Mouse (Mus musculus) heart, embryonic 10.5 days (tissue): ENCODE data around the gene Nudt16l1. TPM values are rescaled to one million over a fixed set of nuclear protein-coding genes. Genes with fewer than 3 reads are reported as not detected.
A peak's percentile ranks its signal among the peaks of the same experiment; 100 is the strongest.

Experiments used
- DNase-seq: peaks from one replicate; pipeline ENCODE4 v3.0.0-alpha.2; 2017; ENCODE audit warnings: low spot score
- H3K27ac ChIP-seq: fragments of 300-500 bp; sonication (generic); 2 replicates; pipeline ENCODE4 v1.5.1; 2016; ENCODE audit warnings: mild to moderate bottlenecking
- H3K27me3 ChIP-seq: fragments of 300-500 bp; sonication (generic); 2 replicates; pipeline ENCODE4 v1.6.1; 2016; ENCODE audit warnings: mild to moderate bottlenecking; ENCODE audit not compliant: poor library complexity, insufficient read depth, severe bottlenecking
- H3K36me3 ChIP-seq: fragments of 300-500 bp; sonication (generic); 2 replicates; pipeline ENCODE4 v1.6.1; 2016; ENCODE audit warnings: mild to moderate bottlenecking, moderate library complexity
- H3K4me1 ChIP-seq: fragments of 300-500 bp; sonication (generic); 2 replicates; pipeline ENCODE4 v1.6.1; 2016; ENCODE audit warnings: mild to moderate bottlenecking
- H3K4me3 ChIP-seq: fragments of 300-500 bp; sonication (generic); 2 replicates; pipeline ENCODE4 v1.5.1; 2016; ENCODE audit warnings: mild to moderate bottlenecking, moderate library complexity
- H3K9me3 ChIP-seq: fragments of 300-500 bp; sonication (generic); 2 replicates; pipeline ENCODE4 v1.6.1; 2016; ENCODE audit warnings: mild to moderate bottlenecking, moderate library complexity
- WGBS: fragments of 180-500 bp; shearing (Covaris S2); methylation state at CpG from one replicate; pipeline ENCODE4 v1.1.7; 2016; 5-methylcytosine and 5-hydroxymethylcytosine counted together
- polyA plus RNA-seq: library from polyadenylated mRNA; unstranded; fragments of >200 nt; fragmentation: Nextera tagmentation; extraction: Ambion mirVana; gene quantifications from 2 replicates; pipeline ENCODE4 v1.2.1, GENCODE M21; 2016

Gene Nudt16l1
- polyA plus RNA-seq: 111 and 125 TPM in 2 replicates

DNA sequence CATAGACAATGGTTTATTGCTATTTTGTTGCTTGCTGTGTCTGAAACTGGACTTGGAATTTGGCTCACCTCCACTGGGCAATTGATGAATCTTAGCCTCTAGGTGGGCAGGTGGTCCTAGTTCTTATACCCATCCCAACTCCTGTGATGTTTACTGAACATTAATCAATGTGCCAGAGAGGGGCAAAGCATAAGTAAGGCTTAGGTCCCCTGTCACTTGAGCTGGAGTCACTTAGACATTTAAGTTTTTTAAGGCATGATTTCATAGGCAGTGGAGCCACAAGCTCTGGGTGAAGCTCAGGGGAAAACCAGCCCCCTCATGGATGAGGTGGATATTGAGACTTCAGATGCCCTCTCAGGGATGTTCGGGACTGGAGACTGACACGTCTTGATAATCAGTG is at the start of gene Nudt16l1:
Nudt16l1 (plus strand) TSS at position 301 of the 400 bp plus-strand sequence.
- 4% methylated on average over 2 of the region's 2 CpGs for WGBS

GRCm38 (mm10) chr16:4890201-4890709 is 48.3 kb upstream of the Nudt16l1 start:
- no peak for DNase-seq
- WGBS: 31% methylated on average over 4 of the region's 4 CpGs
- peaks cover 45% of the 10 kb centered on the region for H3K4me1 ChIP-seq

More for the DNA sequence above, at the start of gene Nudt16l1:
- Histone ChIP-seq H3K36me3 (peaks cover 80% of the 10 kb centered on the region), H3K27ac (peak within 1 kb of the TSS; percentile 92), H3K4me1 (peaks cover 10% of the 10 kb centered on the region), H3K9me3 (no peaks in the 10 kb centered on the region), H3K27me3 (no peaks in the 10 kb centered on the region), H3K4me3 (peak within 1 kb of the TSS; percentile 88)
- DNase-seq: no peak

DNA sequence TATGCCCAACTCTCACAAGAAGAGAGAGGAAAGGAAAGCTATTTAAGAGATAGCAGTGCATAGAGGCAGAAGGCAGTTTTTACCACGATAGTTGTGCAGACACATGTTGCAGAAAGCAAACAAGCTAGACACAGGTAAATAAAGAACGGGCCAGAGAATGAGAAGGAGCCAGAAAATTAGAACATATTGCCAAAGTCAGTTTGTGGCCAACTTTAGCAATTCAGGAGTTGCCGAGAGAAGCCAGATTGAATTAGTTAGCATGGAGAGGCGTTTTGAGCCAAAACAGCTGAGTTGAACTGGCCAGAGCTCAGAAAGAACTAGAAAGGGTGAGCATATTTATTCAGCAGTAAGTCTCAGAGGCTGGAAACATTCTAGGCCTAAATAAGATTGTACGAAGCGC is 46.4 kb upstream of the Nudt16l1 start:
- no peak for DNase-seq
- Histone ChIP-seq H3K4me3 (no peak overlapping the region), H3K4me1 (peaks cover 55% of the 10 kb centered on the region), H3K27me3 (no peaks in the 10 kb centered on the region), H3K9me3 (no peaks in the 10 kb centered on the region), H3K36me3 (peaks cover 12% of the 10 kb centered on the region), H3K27ac (no peak overlapping the region)
- 85% methylated on average over 6 of the region's 6 CpGs for WGBS

More at GRCm38 (mm10) chr16:4890201-4890709, 48.3 kb upstream of the Nudt16l1 start:
- Histone ChIP-seq H3K27me3 (no peaks in the 10 kb centered on the region), H3K27ac (peak overlapping the region; percentile 72), H3K9me3 (no peaks in the 10 kb centered on the region), H3K36me3 (peaks cover 12% of the 10 kb centered on the region), H3K4me3 (no peak overlapping the region; the same call in 1 of the 2 replicates)

- Histone ChIP-seq H3K36me3 (peaks cover 12% of the 10 kb centered on the region), H3K4me3 (no peak overlapping the region), H3K27me3 (no peaks in the 10 kb centered on the region), H3K9me3 (no peaks in the 10 kb centered on the region), H3K27ac (peak overlapping the region; percentile 12; the same call in 1 of the 2 replicates), H3K4me1 (peaks cover 50% of the 10 kb centered on the region)
- WGBS: 66% methylated on average over 7 of the region's 7 CpGs
- DNase-seq: no peak
These were observed 44.2 kb upstream of the Nudt16l1 start for GRCm38 (mm10) chr16:4894201-4894908.

DNA sequence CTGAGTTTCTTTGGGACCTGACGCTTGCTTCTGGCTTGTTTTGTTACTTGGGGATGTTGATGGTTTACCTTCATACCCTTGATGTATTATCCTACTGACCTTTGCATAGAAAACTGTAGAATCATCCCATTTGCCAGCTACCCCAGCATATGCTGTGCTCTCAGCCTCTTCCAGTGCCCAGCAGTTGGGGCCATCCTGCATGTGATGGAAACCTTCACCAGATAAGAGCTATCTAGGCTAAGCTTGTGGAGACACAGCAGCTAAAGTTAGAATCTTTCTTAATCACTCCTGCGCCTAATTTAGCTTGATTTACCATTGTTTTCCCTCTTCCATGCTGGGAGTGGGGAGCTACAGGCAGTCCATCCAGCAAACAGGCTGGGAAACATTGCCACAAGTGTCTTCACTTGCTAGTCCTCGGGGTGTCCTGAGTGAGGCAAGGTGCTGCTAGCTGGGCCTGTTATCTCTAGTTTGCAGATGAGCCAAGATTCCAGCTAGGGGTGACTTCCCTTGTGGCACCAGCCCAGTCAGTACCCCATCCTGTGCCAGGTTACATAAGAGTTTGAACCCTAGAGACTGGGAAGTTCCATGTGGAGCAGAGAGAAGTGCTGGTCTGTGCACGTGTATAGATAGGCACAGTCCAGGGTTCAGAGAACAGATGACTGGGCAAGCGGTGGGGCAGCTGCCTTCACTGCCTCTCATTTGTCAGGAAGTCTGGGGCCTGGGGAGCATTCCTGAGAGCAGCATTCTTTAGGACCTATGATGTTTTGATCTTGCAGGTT is 42.1 kb upstream of the Nudt16l1 start:
- Histone ChIP-seq H3K9me3 (no peaks in the 10 kb centered on the region), H3K27ac (peak overlapping the region; percentile 60), H3K36me3 (peaks cover 5% of the 10 kb centered on the region; the same call in 1 of the 2 replicates), H3K27me3 (no peaks in the 10 kb centered on the region), H3K4me3 (0 out of 2 replicates have a peak overlapping the region, but pooled peaks have one; percentile 1), H3K4me1 (peaks cover 36% of the 10 kb centered on the region)
- WGBS: 26% methylated on average over 5 of the region's 5 CpGs
- no peak for DNase-seq

DNA sequence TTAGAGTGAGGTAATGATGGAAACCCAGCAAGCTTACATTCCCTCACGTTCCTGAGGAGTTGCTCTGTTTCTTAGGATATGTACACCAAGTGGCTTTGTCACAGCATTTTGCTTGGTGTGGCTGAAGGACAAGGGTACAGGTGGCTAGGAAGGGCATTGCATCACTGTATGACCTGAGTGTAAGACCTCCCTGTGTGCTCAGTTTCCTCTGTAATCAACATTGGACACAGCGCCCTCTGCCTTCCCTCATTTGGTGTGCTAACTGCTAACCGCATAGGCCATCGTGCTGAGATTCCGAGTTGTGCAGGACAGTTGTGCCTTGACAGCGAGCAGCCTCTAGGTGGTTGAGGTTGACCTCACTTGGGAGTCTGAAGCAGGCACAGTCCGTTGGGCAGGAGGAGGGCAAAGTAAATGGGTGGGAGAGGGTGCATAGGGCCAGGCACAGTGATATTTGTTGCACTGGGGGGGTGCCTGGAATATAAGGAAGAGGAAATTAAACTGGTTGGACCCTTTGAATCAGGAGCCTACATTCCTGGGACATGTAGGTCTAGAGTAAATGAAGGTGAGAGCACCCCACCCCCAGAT is 41.3 kb upstream of the Nudt16l1 start:
- peaks cover 4% of the 10 kb centered on the region; the same call in 1 of the 2 replicates for H3K36me3 ChIP-seq
- no peak for DNase-seq
- H3K4me1 ChIP-seq: peaks cover 35% of the 10 kb centered on the region
- H3K9me3 ChIP-seq: no peaks in the 10 kb centered on the region
- peak overlapping the region; percentile 60 for H3K27ac ChIP-seq
- no peaks in the 10 kb centered on the region for H3K27me3 ChIP-seq
- 47% methylated on average over 7 of the region's 7 CpGs for WGBS
- H3K4me3 ChIP-seq: 0 out of 2 replicates have a peak overlapping the region, but pooled peaks have one; percentile 1

DNA sequence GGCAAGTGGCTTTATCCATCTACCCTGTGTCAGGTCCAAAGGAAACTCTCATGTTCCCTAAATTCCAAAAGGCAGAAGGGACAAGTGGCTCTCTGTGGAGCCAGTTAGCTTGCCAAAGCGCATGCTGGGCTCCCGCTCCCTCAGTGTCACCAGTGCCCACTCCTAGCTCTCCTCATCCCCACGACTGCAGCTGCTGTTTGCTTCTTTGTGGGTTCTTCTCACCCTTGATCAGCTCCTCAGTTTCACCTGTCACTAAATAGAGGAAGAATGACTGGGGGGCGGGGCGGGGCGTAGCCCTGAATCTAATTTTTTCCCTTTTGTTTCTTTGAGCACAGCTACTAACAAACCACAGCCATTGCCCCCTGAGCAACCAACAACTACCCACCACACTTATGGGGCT is 39.7 kb upstream of the Nudt16l1 start:
- H3K4me1 ChIP-seq: peaks cover 41% of the 10 kb centered on the region
- 91% methylated on average over 6 of the region's 6 CpGs for WGBS
- no peaks in the 10 kb centered on the region for H3K27me3 ChIP-seq
- peaks cover 3% of the 10 kb centered on the region; the same call in 1 of the 2 replicates for H3K36me3 ChIP-seq
- no peak overlapping the region for H3K27ac ChIP-seq
- H3K4me3 ChIP-seq: no peak overlapping the region
- no peaks in the 10 kb centered on the region for H3K9me3 ChIP-seq
- no peak for DNase-seq

GRCm38 (mm10) chr16:4899711-4900110 is 38.9 kb upstream of the Nudt16l1 start:
- H3K9me3 ChIP-seq: no peaks in the 10 kb centered on the region
- H3K36me3 ChIP-seq: peaks cover 3% of the 10 kb centered on the region; the same call in 1 of the 2 replicates
- no peak overlapping the region for H3K27ac ChIP-seq
- no peaks in the 10 kb centered on the region for H3K27me3 ChIP-seq
- 79% methylated on average over 2 of the region's 2 CpGs for WGBS
- H3K4me3 ChIP-seq: no peak overlapping the region
- DNase-seq: no peak
- peaks cover 37% of the 10 kb centered on the region for H3K4me1 ChIP-seq

DNA sequence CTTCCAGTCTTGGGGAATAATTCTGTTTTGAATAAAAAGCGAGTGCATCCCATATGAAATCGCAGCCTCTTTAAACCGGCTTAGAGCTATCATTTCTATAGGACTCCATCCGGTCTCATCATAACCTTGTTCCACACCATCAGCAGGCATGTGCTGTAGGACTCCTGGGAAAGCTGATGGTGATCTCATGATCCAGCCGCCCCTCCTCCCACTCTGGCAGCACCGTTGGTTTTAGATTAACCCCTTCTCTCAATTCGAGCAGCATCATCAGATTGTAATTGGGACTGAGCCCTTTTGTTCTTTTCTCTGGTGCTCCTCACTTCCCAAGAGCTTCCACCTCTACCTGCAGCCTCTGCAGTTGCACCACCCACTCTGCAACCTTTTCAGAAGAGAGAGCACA is 37.4 kb upstream of the Nudt16l1 start:
- no peak overlapping the region for H3K27ac ChIP-seq
- DNase-seq: no peak
- no peaks in the 10 kb centered on the region for H3K27me3 ChIP-seq
- H3K4me1 ChIP-seq: peaks cover 37% of the 10 kb centered on the region
- peaks cover 3% of the 10 kb centered on the region; the same call in 1 of the 2 replicates for H3K36me3 ChIP-seq
- no peaks in the 10 kb centered on the region for H3K9me3 ChIP-seq
- H3K4me3 ChIP-seq: no peak overlapping the region
- WGBS: 67% methylated on average over 7 of the region's 7 CpGs

- H3K27ac ChIP-seq: no peak overlapping the region
- no peak for DNase-seq
- 93% methylated on average over 2 of the region's 2 CpGs for WGBS
- peaks cover 10% of the 10 kb centered on the region for H3K36me3 ChIP-seq
- H3K27me3 ChIP-seq: no peaks in the 10 kb centered on the region
- no peaks in the 10 kb centered on the region for H3K9me3 ChIP-seq
- H3K4me3 ChIP-seq: no peak overlapping the region
- peaks cover 25% of the 10 kb centered on the region for H3K4me1 ChIP-seq
These were observed 36.2 kb upstream of the Nudt16l1 start for GRCm38 (mm10) chr16:4902390-4902789.

- Histone ChIP-seq H3K4me3 (no peak overlapping the region), H3K9me3 (no peaks in the 10 kb centered on the region), H3K4me1 (peaks cover 22% of the 10 kb centered on the region), H3K36me3 (peaks cover 12% of the 10 kb centered on the region), H3K27me3 (no peaks in the 10 kb centered on the region), H3K27ac (0 out of 2 replicates have a peak overlapping the region, but pooled peaks have one; percentile 5)
- 76% methylated on average over 6 of the region's 6 CpGs for WGBS
- no peak for DNase-seq
These were observed 35.0 kb upstream of the Nudt16l1 start for GRCm38 (mm10) chr16:4903491-4904102.

DNA sequence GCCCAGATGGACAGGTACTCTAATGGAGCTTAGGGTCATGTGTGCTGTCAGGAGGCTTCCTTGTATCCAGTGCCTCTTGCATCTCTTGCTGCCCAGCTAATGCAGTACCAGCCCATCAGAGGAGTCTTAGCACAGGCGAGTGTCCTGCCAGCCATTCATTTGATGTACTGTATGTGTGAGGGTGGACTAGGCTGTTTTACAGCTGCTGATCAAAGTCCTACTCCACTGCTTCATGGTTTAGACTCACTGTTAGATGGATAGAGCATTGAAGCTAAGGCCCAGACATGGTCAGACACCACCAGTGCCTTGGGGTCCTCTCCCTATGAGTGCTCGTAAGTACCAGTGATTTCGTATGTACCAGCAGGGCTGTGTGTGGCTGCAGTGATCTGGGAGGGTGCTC is 33.7 kb upstream of the Nudt16l1 start:
- Histone ChIP-seq H3K4me3 (no peak overlapping the region), H3K27me3 (no peaks in the 10 kb centered on the region), H3K9me3 (no peaks in the 10 kb centered on the region), H3K36me3 (peaks cover 25% of the 10 kb centered on the region), H3K4me1 (peaks cover 19% of the 10 kb centered on the region), H3K27ac (no peak overlapping the region)
- no peak for DNase-seq
- WGBS: 88% methylated on average over 3 of the region's 3 CpGs
